Mouse (Mus musculus) liver, postnatal 0 days (tissue): Measurements from ENCODE around the gene Ep400. TPM values are rescaled to one million over a fixed set of nuclear protein-coding genes. Genes with fewer than 3 reads are reported as not detected.

Source experiments
- ATAC-seq: fragments of 200-750 bp; cut with Nextera tagmentation; 2 replicates; pipeline ENCODE4 v1.8.0; 2017; ENCODE audit warnings: mild to moderate bottlenecking, moderate library complexity
- DNase-seq: peaks from one replicate; pipeline ENCODE4 v3.0.0-alpha.2; 2016
- H3K27ac ChIP-seq: fragments of 300-500 bp; sonication (generic); 2 replicates; pipeline ENCODE4 v1.5.1; 2014; ENCODE audit warnings: antibody characterized with exemption, moderate library complexity, mild to moderate bottlenecking, low read depth
- H3K27me3 ChIP-seq: fragments of 300-500 bp; sonication (generic); 2 replicates; pipeline ENCODE4 v1.6.1; 2014; ENCODE audit warnings: low read length, control low read depth, mixed read lengths; ENCODE audit not compliant: insufficient read depth
- H3K36me3 ChIP-seq: fragments of 300-500 bp; sonication (generic); replicated peaks from 2 replicates; pipeline ENCODE4 v1.6.1; 2014; ENCODE audit warnings: mild to moderate bottlenecking, control low read depth, low read length, moderate library complexity, mixed read lengths; ENCODE audit not compliant: insufficient read depth
- H3K4me1 ChIP-seq: fragments of 300-500 bp; sonication (generic); 2 replicates; pipeline ENCODE4 v1.6.1; 2014; ENCODE audit warnings: antibody characterized with exemption, mild to moderate bottlenecking, control low read depth; ENCODE audit not compliant: insufficient read depth
- H3K4me2 ChIP-seq: fragments of 300-500 bp; sonication (generic); 2 replicates; pipeline ENCODE4 v1.6.1; 2014; ENCODE audit warnings: low read depth, mild to moderate bottlenecking, low read length, moderate library complexity, mixed read lengths
- H3K4me3 ChIP-seq: fragments of 300-500 bp; sonication (generic); 2 replicates; pipeline ENCODE4 v1.5.1; 2014; ENCODE audit warnings: low read depth, low read length
- H3K9ac ChIP-seq: fragments of 300-500 bp; sonication (generic); replicated peaks from 2 replicates; pipeline ENCODE4 v1.6.1; 2014; ENCODE audit warnings: mild to moderate bottlenecking, moderate library complexity
- H3K9me3 ChIP-seq: fragments of 300-500 bp; sonication (generic); 2 replicates; pipeline ENCODE4 v1.6.1; 2016; ENCODE audit warnings: mild to moderate bottlenecking, control low read depth, low read length, mixed read lengths
- CTCF ChIP-seq: sonication (generic); IDR thresholded peaks from 2 replicates; pipeline ENCODE4 v1.5.1; 2016; ENCODE audit warnings: antibody characterized with exemption, low read depth
- EP300 ChIP-seq: IDR thresholded peaks from 2 replicates; pipeline ENCODE4 v1.6.1; 2016; ENCODE audit warnings: antibody characterized with exemption, low read depth, mild to moderate bottlenecking
- WGBS: fragments of 180-500 bp; shearing (Covaris S2); extraction: QIAGEN DNeasy Blood & Tissue Kit; methylation state at CpG from one replicate; pipeline ENCODE4 v1.1.7; 2014; ENCODE audit not compliant: insufficient replicate concordance; 5-methylcytosine and 5-hydroxymethylcytosine counted together
- polyA plus RNA-seq: library from polyadenylated mRNA; unstranded; fragments of >200 nt; fragmentation: Nextera tagmentation; extraction: Ambion mirVana; gene quantifications from 2 replicates; pipeline ENCODE4 v1.2.1, GENCODE M21; 2015

Ep400 gene
- polyA plus RNA-seq, 1 experiment from 2014 or later = 10.6 TPM

DNA sequence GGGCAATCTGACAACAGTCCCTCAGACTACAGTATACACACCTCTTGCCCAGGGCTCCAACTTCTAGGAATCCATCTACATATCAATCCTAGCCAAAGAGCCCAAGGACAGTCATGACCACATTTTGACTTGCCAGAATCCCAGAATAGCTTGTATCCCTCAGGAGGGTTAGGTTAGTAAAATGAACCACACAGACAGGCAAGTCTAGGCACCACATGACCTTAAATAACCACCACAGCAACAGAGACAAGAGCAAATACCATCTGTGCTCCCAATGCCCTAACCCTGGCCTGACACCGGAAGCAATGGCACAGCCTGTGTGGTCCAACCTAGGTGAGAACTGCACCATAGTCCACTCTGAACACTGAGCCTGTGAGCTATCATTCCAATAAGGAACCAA is 36.2 kb upstream of the Ep400 start:
- H3K9me3 ChIP-seq = no peaks in the 10 kb centered on the region
- peak overlapping the region; percentile 98 for H3K27ac ChIP-seq
- ATAC-seq (no peak), DNase-seq (no peak)
- H3K27me3 ChIP-seq = no peaks in the 10 kb centered on the region
- peaks cover 60% of the 10 kb centered on the region for H3K4me1 ChIP-seq
- H3K9ac ChIP-seq = 0 out of 2 replicates have a peak overlapping the region, but pooled peaks have one; percentile 22
- WGBS = 76% methylated on average over 1 of the region's 1 CpGs
- peak overlapping the region; percentile 85 for H3K4me2 ChIP-seq
- H3K36me3 ChIP-seq = peaks cover 41% of the 10 kb centered on the region
- peak overlapping the region; percentile 82; the same call in 1 of the 2 replicates for H3K4me3 ChIP-seq
- TF ChIP-seq EP300 (no peak), CTCF (no peak)

DNA sequence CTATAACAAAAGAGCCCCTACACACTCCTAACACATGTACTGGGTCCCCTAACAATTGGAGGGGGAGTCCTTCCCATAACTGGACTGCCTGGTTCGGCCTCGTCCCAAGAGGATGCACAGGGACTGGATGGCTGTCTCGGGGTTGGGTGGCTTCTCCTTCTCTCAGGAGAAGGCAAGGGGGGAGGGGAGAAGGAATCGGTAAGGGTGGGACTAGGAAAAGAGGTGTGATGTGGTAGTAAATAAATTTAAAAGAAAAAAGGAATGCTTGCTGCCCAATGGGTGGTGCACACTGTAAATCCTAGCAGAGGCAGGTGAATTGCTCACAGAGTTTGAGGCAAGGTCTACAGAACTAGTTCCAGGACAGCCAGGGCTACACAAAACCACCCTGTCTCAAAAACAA is 35.6 kb upstream of the Ep400 start:
- no peak overlapping the region for H3K4me3 ChIP-seq
- H3K36me3 ChIP-seq = peaks cover 44% of the 10 kb centered on the region

DNA sequence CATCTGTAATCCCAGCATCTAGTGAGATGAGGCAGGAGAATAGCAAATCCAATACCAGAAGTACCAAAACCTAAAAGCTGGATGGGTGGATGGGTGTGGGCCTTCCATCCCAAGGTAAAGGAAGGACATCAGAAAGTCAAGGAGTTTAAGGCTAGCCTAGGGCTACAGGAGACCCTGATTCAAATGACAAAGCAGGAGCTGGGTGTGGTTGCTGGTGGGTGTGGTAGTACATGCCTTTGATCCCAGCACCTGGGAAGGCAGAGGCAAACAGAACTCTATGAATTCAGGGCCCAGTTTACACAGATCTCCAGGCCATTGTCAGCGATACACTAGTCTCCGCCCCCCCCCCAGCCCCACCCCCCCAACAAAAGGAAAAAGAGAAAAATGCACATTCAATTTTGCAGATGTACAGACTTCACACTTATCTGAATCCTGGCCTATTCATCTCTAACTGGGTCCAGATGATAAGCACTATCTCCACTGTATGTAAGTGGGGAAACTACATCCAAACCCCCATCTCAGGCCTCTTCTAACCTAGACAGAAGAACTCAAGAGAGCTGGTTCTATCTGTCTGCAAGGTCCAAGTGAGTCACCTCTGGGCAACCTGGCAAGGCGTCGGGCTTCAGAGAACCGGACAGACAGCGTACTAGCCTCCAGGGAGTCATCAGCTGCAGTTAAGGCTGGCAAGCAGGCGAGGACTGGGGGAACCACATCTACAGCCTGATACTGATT is 33.7 kb upstream of the Ep400 start:
- Histone ChIP-seq H3K4me3 (no peak overlapping the region), H3K9ac (peak overlapping the region; percentile 13; the same call in 1 of the 2 replicates), H3K27me3 (no peaks in the 10 kb centered on the region), H3K36me3 (peaks cover 60% of the 10 kb centered on the region), H3K27ac (no peak overlapping the region), H3K4me2 (peak overlapping the region; percentile 15), H3K4me1 (peaks cover 74% of the 10 kb centered on the region), H3K9me3 (no peaks in the 10 kb centered on the region)
- DNase-seq (no peak), ATAC-seq (no peak)
- TF ChIP-seq EP300 = no peak
- no peak for TF ChIP-seq CTCF
- 57% methylated on average over 7 of the region's 7 CpGs for WGBS

More for the DNA sequence above, 35.6 kb upstream of the Ep400 start:
- Histone ChIP-seq H3K4me1 (peaks cover 66% of the 10 kb centered on the region), H3K27ac (no peak overlapping the region), H3K9ac (no peak overlapping the region), H3K4me2 (no peak overlapping the region), H3K9me3 (no peaks in the 10 kb centered on the region), H3K27me3 (no peaks in the 10 kb centered on the region)
- TF ChIP-seq CTCF = no peak
- TF ChIP-seq EP300 = no peak
- WGBS = 91% methylated on average over 4 of the region's 4 CpGs
- ATAC-seq (no peak), DNase-seq (no peak)

DNA sequence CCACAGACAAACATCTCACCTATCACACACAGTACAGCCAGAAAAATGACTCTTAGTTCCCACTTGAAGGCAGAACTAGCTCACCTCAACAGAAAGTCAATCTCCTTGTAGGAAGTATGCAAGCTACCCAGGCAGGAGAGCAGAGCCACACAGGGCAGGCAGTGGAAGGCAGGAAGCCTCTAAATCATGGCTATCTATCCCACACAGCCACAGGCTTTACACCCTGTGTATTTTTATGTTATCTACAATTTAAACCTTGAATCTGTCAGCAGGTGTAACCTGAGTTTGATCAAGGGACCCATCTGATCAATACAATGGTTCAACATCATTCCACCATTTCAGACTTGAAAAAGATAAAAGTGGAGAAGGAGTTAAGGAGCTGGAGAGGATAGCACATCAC is 32.3 kb upstream of the Ep400 start:
- H3K4me2 ChIP-seq = no peak overlapping the region
- no peak overlapping the region for H3K4me3 ChIP-seq
- no peak for ATAC-seq
- TF ChIP-seq EP300 = no peak
- TF ChIP-seq CTCF = no peak
- no peaks in the 10 kb centered on the region for H3K27me3 ChIP-seq
- no peak overlapping the region for H3K9ac ChIP-seq
- H3K9me3 ChIP-seq = no peaks in the 10 kb centered on the region
- DNase-seq = no peak
- H3K27ac ChIP-seq = no peak overlapping the region
- peaks cover 74% of the 10 kb centered on the region for H3K36me3 ChIP-seq
- H3K4me1 ChIP-seq = peaks cover 79% of the 10 kb centered on the region

DNA sequence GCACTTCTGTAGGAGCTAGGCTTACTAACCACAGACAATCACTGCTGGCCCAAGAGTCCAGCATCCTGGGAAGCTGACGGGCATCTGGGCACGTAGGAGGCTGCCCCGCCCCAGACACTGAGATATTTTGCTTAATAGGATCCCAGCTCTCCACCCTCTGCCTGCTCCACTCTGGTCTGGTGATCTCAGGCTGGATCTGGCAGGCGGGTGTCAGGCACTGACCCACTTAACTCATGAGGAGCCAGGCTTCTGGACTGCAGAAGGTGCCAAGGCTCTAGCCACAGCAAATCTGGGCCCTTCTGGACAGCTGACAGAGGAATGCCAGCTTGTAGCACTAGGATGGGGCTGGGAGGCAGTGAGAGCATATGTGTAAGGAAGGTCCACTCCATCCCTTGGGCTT is 31.7 kb upstream of the Ep400 start:
- ATAC-seq (no peak), DNase-seq (peak; percentile 13)
- Histone ChIP-seq H3K9me3 (no peaks in the 10 kb centered on the region), H3K4me2 (no peak overlapping the region), H3K9ac (0 out of 2 replicates have a peak overlapping the region, but pooled peaks have one; percentile 11), H3K36me3 (peaks cover 77% of the 10 kb centered on the region), H3K4me1 (peaks cover 73% of the 10 kb centered on the region), H3K27me3 (no peaks in the 10 kb centered on the region), H3K27ac (no peak overlapping the region), H3K4me3 (no peak overlapping the region)
- TF ChIP-seq EP300 = no peak
- TF ChIP-seq CTCF = no peak
- WGBS = 86% methylated on average over 4 of the region's 4 CpGs

DNA sequence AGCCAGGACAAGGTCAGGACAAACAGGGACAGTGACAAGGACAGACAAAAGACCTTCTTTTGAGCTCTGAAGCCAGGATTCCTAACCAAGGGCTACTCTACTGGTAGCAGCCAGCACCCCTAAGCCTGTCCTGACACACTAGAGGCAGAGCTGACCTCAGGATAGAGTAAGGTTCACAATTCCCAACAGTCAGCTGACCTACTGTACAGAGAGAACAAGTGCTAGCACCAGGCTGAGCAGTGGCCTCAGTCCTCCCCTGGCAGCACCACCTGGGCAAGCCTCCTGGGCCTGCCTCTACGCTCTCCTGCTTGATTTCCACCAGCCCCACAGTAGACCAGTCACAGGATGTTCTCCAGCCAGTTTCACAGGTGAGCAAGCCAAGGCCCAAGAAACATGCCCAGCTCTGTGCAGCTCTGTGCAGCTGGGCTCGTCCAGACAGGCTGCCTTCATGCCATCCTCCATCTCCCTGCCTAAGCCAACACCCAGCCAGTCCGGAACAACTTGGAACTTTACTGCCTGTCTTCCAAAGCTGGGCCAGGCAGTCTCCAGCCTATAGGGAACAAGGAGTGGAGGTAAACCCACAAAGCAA is 30.6 kb upstream of the Ep400 start:
- DNase-seq (peak; percentile 26), ATAC-seq (peak; percentile 14)
- no peak overlapping the region for H3K4me3 ChIP-seq
- peaks cover 62% of the 10 kb centered on the region for H3K4me1 ChIP-seq
- no peak overlapping the region for H3K4me2 ChIP-seq
- H3K9ac ChIP-seq = peak overlapping the region; percentile 54
- peaks cover 79% of the 10 kb centered on the region for H3K36me3 ChIP-seq
- peak overlapping the region; percentile 76 for H3K27ac ChIP-seq
- WGBS = 84% methylated on average over 3 of the region's 3 CpGs
- no peaks in the 10 kb centered on the region for H3K27me3 ChIP-seq
- TF ChIP-seq CTCF (no peak), EP300 (no peak)
- no peaks in the 10 kb centered on the region for H3K9me3 ChIP-seq
